Mouse (Mus musculus): ENCODE data around the gene Ceacam15. TPM values are rescaled to one million over a fixed set of nuclear protein-coding genes. Genes with fewer than 3 reads are reported as not detected.
"Not testable (repeated sequence)": the region's sequence is repeated elsewhere in the genome, so short reads cannot be mapped to it uniquely, and the experiment has no call there.

The Ceacam15 gene
- polyA plus RNA-seq, 1 experiment from 2014 or later = not detected

- no peak overlapping the region for H3K9ac ChIP-seq (ENCODE audit: low read depth, low read length)
Observed at GRCm38 (mm10) chr7:16700583-16700982, 25.1 kb upstream of the Ceacam15 start.

GRCm38 (mm10) chr7:16699042-16699441 is 23.5 kb upstream of the Ceacam15 start:
- 26% methylated on average over 2 of the region's 2 CpGs for WGBS
- Histone ChIP-seq H3K9me3 (ENCODE audit: control insufficient read depth, low read length) (no peaks in the 10 kb centered on the region), H3K9ac (ENCODE audit: low read depth, low read length) (no peak overlapping the region), H3K36me3 (ENCODE audit: control insufficient read depth, insufficient read depth, low read length) (no peaks in the 10 kb centered on the region), H3K27me3 (replicated peaks; ENCODE audit: control insufficient read depth, insufficient read depth, low read length) (no peaks in the 10 kb centered on the region), H3K27ac (ENCODE audit: low read depth, low read length) (no peak overlapping the region), H3K4me2 (no peak overlapping the region), H3K4me3 (ENCODE audit: low read depth, low read length) (no peak overlapping the region), H3K4me1 (replicated peaks; ENCODE audit: control insufficient read depth, insufficient read depth, low read length) (no peaks in the 10 kb centered on the region)
- no peak for ATAC-seq (replicated peaks; ENCODE audit: low FRiP score)
- no peak for DNase-seq (ENCODE audit: low spot score)

More at GRCm38 (mm10) chr7:16700583-16700982, 25.1 kb upstream of the Ceacam15 start:
- Histone ChIP-seq H3K27ac (ENCODE audit: low read depth, low read length) (no peak overlapping the region), H3K4me3 (ENCODE audit: low read depth, low read length) (no peak overlapping the region), H3K4me1 (replicated peaks; ENCODE audit: control insufficient read depth, insufficient read depth, low read length) (no peaks in the 10 kb centered on the region), H3K9me3 (ENCODE audit: control insufficient read depth, low read length) (no peaks in the 10 kb centered on the region), H3K4me2 (no peak overlapping the region), H3K27me3 (replicated peaks; ENCODE audit: control insufficient read depth, insufficient read depth, low read length) (no peaks in the 10 kb centered on the region), H3K36me3 (ENCODE audit: control insufficient read depth, insufficient read depth, low read length) (no peaks in the 10 kb centered on the region)
- 69% methylated on average over 5 of the region's 5 CpGs for WGBS
- ATAC-seq (replicated peaks; ENCODE audit: low FRiP score) (no peak), DNase-seq (ENCODE audit: low spot score) (no peak)

GRCm38 (mm10) chr7:16695025-16695424 is 19.5 kb upstream of the Ceacam15 start:
- 33% methylated on average over 3 of the region's 3 CpGs for WGBS
- no peaks in the 10 kb centered on the region for H3K9me3 ChIP-seq (ENCODE audit: control insufficient read depth, low read length)
- DNase-seq (ENCODE audit: low spot score) = no peak

GRCm38 (mm10) chr7:16689196-16689595 is 13.7 kb upstream of the Ceacam15 start:
- no peaks in the 10 kb centered on the region for H3K36me3 ChIP-seq (ENCODE audit: control insufficient read depth, insufficient read depth, low read length)
- H3K9ac ChIP-seq (ENCODE audit: low read depth, low read length) = no peak overlapping the region
- peaks cover 3% of the 10 kb centered on the region; the same call in 1 of the 2 replicates for H3K9me3 ChIP-seq (ENCODE audit: control insufficient read depth, low read length)
- H3K4me2 ChIP-seq = no peak overlapping the region
- ATAC-seq (replicated peaks; ENCODE audit: low FRiP score) (no peak), DNase-seq (ENCODE audit: low spot score) (no peak)
- no peaks in the 10 kb centered on the region for H3K27me3 ChIP-seq (replicated peaks; ENCODE audit: control insufficient read depth, insufficient read depth, low read length)
- no peak overlapping the region for H3K27ac ChIP-seq (ENCODE audit: low read depth, low read length)
- H3K4me1 ChIP-seq (replicated peaks; ENCODE audit: control insufficient read depth, insufficient read depth, low read length) = no peaks in the 10 kb centered on the region
- H3K4me3 ChIP-seq (ENCODE audit: low read depth, low read length) = no peak overlapping the region
- WGBS = 52% methylated on average over 5 of the region's 5 CpGs

More at GRCm38 (mm10) chr7:16695025-16695424, 19.5 kb upstream of the Ceacam15 start:
- H3K4me1 ChIP-seq (replicated peaks; ENCODE audit: control insufficient read depth, insufficient read depth, low read length) = no peaks in the 10 kb centered on the region
- no peaks in the 10 kb centered on the region for H3K36me3 ChIP-seq (ENCODE audit: control insufficient read depth, insufficient read depth, low read length)
- no peak overlapping the region for H3K27ac ChIP-seq (ENCODE audit: low read depth, low read length)
- no peaks in the 10 kb centered on the region for H3K27me3 ChIP-seq (replicated peaks; ENCODE audit: control insufficient read depth, insufficient read depth, low read length)
- no peak overlapping the region for H3K4me2 ChIP-seq
- no peak overlapping the region for H3K9ac ChIP-seq (ENCODE audit: low read depth, low read length)
- no peak for ATAC-seq (replicated peaks; ENCODE audit: low FRiP score)
- no peak overlapping the region for H3K4me3 ChIP-seq (ENCODE audit: low read depth, low read length)

GRCm38 (mm10) chr7:16680194-16680593 is 4.7 kb upstream of the Ceacam15 start:
- H3K27me3 ChIP-seq (replicated peaks; ENCODE audit: control insufficient read depth, insufficient read depth, low read length); H3K4me1 ChIP-seq (replicated peaks; ENCODE audit: control insufficient read depth, insufficient read depth, low read length); ATAC-seq (replicated peaks; ENCODE audit: low FRiP score); H3K4me3 ChIP-seq (ENCODE audit: low read depth, low read length); H3K36me3 ChIP-seq (ENCODE audit: control insufficient read depth, insufficient read depth, low read length); H3K4me2 ChIP-seq; H3K9me3 ChIP-seq (ENCODE audit: control insufficient read depth, low read length); H3K27ac ChIP-seq (ENCODE audit: low read depth, low read length); DNase-seq (ENCODE audit: low spot score); H3K9ac ChIP-seq (ENCODE audit: low read depth, low read length): not testable (repeated sequence)
- WGBS = 41% methylated on average over 3 of the region's 3 CpGs

- not testable (repeated sequence) for H3K27me3 ChIP-seq (replicated peaks; ENCODE audit: control insufficient read depth, insufficient read depth, low read length); H3K4me1 ChIP-seq (replicated peaks; ENCODE audit: control insufficient read depth, insufficient read depth, low read length); H3K4me3 ChIP-seq (ENCODE audit: low read depth, low read length); ATAC-seq (replicated peaks; ENCODE audit: low FRiP score); H3K4me2 ChIP-seq; H3K9me3 ChIP-seq (ENCODE audit: control insufficient read depth, low read length); H3K9ac ChIP-seq (ENCODE audit: low read depth, low read length); H3K27ac ChIP-seq (ENCODE audit: low read depth, low read length); H3K36me3 ChIP-seq (ENCODE audit: control insufficient read depth, insufficient read depth, low read length); DNase-seq (ENCODE audit: low spot score)
- 29% methylated on average over 5 of the region's 5 CpGs for WGBS
Observed at GRCm38 (mm10) chr7:16674699-16675098, 806 bp downstream of the Ceacam15 start.

- 59% methylated on average over 1 of the region's 1 CpGs for WGBS
- Histone ChIP-seq H3K27me3 (replicated peaks; ENCODE audit: control insufficient read depth, insufficient read depth, low read length) (no peaks in the 10 kb centered on the region), H3K4me3 (ENCODE audit: low read depth, low read length) (no peak overlapping the region), H3K9me3 (ENCODE audit: control insufficient read depth, low read length) (no peaks in the 10 kb centered on the region), H3K4me1 (replicated peaks; ENCODE audit: control insufficient read depth, insufficient read depth, low read length) (no peaks in the 10 kb centered on the region), H3K4me2 (no peak overlapping the region), H3K9ac (ENCODE audit: low read depth, low read length) (no peak overlapping the region), H3K27ac (ENCODE audit: low read depth, low read length) (no peak overlapping the region), H3K36me3 (ENCODE audit: control insufficient read depth, insufficient read depth, low read length) (no peaks in the 10 kb centered on the region)
- DNase-seq (ENCODE audit: low spot score) (no peak), ATAC-seq (replicated peaks; ENCODE audit: low FRiP score) (no peak)
Observed at GRCm38 (mm10) chr7:16673823-16674222, 1.7 kb downstream of the Ceacam15 start.

GRCm38 (mm10) chr7:16668331-16668930 is 7.1 kb downstream of the Ceacam15 start:
- not testable (repeated sequence) for H3K9ac ChIP-seq (ENCODE audit: low read depth, low read length); H3K27ac ChIP-seq (ENCODE audit: low read depth, low read length); DNase-seq (ENCODE audit: low spot score); H3K4me3 ChIP-seq (ENCODE audit: low read depth, low read length); H3K27me3 ChIP-seq (replicated peaks; ENCODE audit: control insufficient read depth, insufficient read depth, low read length); ATAC-seq (replicated peaks; ENCODE audit: low FRiP score); H3K4me2 ChIP-seq; H3K4me1 ChIP-seq (replicated peaks; ENCODE audit: control insufficient read depth, insufficient read depth, low read length); H3K9me3 ChIP-seq (ENCODE audit: control insufficient read depth, low read length); H3K36me3 ChIP-seq (ENCODE audit: control insufficient read depth, insufficient read depth, low read length)
- whole genome bisulfite sequencing = 69% methylated on average over 4 of the region's 5 CpGs

GRCm38 (mm10) chr7:16644260-16644659 is 31.2 kb downstream of the Ceacam15 start:
- H3K27ac ChIP-seq (ENCODE audit: low read depth, low read length) = no peak overlapping the region
- no peaks in the 10 kb centered on the region for H3K9me3 ChIP-seq (ENCODE audit: control insufficient read depth, low read length)
- H3K36me3 ChIP-seq (ENCODE audit: control insufficient read depth, insufficient read depth, low read length) = no peaks in the 10 kb centered on the region
- 78% methylated on average over 12 of the region's 12 CpGs for WGBS
- H3K4me1 ChIP-seq (replicated peaks; ENCODE audit: control insufficient read depth, insufficient read depth, low read length) = no peaks in the 10 kb centered on the region
- DNase-seq (ENCODE audit: low spot score) = no peak
- no peak overlapping the region for H3K4me3 ChIP-seq (ENCODE audit: low read depth, low read length)
- H3K27me3 ChIP-seq (replicated peaks; ENCODE audit: control insufficient read depth, insufficient read depth, low read length) = no peaks in the 10 kb centered on the region
- no peak overlapping the region for H3K9ac ChIP-seq (ENCODE audit: low read depth, low read length)
- no peak overlapping the region for H3K4me2 ChIP-seq
- ATAC-seq (replicated peaks; ENCODE audit: low FRiP score) = no peak
